Mouse (Mus musculus): ENCODE results near the gene Bcl6.

Gene Bcl6

DNA sequence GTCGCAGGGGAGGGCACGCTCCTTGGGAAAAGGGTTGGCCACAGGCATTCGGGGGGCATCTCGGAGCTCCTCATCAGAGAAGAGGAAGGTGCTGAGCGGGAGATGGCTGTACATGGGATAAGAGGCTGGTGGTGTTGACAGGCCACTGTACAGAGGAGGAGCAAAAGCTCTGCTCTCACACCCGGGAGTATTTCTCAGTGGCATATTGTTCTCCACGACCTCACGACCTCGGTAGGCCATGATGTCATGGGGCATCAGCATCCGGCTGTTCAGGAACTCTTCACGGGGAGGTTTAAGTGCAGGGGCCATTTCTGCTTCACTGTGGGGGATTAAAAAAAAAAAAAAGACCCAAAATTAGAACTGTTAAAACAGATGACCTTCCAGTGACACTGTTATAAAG, 15.8 kb downstream of the Bcl6 start:
- no peak for DNase-seq

DNA sequence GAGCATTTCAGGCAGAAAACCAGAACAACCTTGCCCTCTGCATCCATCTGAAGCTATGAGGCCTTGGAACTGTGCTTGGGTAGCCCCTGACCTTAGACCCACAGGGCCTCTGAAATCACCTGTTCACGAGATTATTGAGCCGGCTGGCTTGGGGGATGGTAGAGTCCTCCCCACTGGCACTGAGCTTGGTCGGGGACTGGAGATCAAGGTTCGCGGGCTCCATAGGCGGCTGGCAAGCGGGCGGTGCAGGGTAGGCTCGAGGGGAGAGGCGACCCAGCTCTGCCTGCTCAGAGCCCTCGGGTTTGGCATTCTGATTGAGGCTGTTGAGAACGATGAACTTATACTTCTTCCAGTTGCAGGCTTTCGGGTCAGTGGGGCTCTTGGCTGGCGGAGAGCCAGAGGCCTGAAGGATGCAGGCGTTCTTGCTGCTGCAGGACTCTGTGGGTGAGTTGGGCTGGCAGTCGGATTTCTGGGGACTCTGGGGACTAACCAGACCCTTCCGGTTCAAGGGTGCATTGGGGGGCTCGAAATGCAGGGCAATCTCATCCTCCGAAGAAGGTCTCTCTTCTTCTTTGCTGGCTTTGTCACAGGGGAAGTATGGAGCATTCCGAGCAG, 16.4 kb downstream of the Bcl6 start:
- DNase-seq = no peak

DNA sequence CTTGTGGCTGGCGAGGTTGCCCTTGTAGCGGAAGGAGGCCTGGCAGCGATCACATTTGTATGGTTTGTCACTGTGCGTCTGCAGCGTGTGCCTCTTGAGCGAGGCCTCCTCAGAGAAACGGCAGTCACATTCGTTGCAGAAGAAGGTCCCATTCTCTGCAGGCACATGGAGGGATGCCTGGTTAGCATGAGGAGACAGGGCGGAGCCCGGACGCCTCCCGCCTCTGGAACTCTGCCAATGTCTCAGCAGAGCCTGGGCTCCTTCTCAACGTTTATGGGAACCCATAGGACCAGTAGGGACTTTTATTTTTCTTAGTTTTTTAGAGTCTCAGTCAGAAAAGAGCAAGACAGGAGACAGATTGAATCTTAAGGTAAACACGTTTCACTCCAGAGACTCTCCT, 18.7 kb downstream of the Bcl6 start:
- DNase-seq = no peak

DNA sequence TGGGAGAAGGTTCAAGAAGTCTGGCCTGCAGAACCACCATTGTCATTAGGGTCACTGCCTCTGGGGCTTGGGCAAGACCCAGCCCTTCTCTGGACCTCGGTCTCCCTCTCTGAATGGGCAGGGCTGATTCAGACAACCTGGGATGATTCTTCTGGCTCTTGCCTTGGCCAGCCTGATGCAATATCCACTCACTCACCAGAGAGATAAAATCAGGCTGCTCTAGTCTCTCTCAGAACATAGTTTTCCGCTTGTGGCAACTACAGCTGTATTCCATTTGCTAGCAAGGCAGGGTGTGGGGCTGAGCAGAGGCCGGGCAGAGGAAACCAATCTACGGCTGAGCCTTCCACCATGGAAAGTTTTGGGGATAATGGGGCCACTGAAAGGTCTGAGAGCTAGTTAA, 19.8 kb downstream of the Bcl6 start:
- no peak for DNase-seq

DNA sequence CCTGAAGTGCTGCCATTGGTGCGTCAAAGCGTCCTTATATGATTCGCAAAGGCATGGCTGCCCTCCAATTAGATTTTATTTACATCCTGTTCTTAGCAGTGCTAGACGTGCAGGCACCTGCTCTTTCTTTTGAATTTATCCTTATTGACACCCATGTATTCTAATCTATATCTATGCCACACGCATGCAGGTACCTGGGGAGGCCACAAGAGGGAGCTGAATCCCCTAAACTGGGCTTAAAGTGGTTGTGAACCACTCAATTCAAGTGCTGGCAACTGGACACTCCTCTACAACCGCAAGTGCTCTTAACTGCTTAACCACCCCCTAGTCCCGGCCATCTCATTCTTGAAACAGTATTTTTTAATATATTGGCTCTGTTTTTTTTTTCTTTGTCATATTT, 21.4 kb downstream of the Bcl6 start:
- no peak for DNase-seq

DNA sequence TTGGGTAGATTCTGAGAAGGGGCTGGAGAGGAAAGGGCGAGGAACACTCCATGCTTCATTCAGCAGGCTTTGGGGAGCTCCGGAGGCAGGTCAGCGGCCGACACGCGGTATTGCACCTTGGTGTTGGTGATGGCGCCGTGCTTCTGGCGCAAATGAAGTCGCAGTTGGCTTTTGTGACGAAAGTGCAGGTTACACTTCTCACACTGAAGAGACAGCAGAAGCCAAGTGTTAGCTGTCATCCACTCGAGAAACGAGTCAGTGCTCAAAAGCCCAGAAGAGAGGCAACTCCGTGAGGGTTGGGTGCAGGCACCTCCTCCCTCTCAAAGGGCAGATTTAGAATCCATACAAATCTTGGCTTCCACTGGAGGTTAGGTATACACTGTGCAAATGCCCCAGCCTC, 22.6 kb downstream of the Bcl6 start:
- no peak for DNase-seq

DNA sequence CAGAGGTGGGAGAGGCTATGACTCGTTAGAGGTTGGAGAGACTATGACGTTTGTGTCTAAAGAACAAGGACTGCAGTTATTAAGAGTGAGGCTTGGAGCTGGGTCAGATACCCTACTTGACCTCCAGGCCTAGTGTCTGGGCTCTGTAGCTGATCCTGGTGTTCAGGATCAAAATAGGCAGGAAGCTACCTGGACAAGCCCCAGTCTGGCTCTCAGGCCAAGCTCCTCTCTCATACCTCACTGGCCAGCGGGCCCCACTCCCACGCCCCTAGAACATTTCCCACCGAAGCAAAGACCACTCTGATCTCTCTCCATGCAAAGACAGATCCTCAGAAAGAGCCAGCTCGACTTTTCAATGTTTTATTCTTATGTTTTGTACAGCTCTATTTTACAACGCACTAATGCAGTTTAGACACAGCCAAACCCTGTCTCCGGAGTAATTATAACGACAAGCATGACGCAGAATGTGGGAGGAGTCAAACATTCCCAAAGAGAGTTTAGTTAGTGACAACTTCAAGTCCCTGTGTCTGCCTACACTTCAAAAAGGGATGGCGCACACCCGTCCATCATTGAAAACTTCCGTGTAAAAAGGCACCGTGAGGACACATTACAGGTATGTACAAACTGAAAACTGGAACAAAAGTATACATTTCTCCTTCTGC, 23.8 kb downstream of the Bcl6 start:
- DNase-seq = no peak

DNA sequence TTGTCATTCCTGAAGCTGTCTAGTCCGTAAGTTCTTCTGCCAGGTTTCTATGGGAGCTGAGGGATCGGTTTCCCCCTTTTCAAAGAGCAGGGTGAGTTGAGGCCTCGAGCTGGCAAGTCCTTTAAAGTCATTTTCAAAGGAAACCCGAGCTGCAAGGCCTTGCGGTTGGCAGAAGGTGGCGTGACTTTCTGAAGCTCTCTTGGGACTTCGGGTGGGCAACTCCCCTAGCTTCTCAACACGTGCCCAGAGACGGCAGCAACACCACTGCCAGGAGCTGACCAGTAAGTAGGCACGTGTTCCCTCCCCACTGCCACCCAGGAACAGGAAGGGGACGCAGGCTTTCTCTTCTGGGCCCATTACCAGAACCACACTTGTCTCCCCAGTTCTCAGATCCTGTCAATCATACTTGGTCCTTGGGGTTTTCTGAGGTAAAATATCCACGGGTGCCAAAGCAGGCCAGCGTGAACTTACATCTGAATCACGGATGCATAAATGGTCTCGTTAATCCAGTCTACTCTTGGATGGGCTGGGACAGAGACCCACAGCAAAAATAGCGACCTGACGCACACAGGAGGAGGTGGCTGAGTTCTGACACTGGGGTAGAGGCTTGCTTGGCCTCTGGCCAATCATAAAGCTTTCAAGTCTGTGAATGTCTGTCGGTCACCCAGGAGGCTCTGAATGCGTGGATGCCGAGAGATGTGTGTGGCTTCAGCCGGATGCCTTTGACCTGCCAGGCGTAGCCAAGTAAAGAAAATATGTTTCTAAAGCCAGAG, 24.6 kb downstream of the Bcl6 start:
- no peak for DNase-seq

DNA sequence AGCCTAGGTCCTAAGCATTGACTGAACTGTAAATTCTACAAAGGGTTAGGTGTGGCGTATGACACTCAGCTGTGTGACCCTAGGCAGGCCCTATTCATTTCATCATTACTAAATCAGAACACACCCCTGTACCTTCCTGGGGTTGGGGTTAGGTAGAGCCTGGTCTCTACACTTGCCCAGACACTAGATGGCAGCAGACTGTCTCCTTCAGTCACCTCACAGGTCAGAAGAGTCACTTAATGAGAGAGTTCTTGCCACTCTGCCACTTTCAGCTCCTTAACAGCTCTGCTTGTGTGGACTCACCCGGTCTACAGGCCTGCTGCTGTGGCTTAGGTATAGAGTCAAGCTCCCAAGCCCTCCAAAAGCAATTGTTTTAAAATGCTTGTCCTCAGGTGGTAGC, 26.3 kb downstream of the Bcl6 start:
- DNase-seq = no peak

DNA sequence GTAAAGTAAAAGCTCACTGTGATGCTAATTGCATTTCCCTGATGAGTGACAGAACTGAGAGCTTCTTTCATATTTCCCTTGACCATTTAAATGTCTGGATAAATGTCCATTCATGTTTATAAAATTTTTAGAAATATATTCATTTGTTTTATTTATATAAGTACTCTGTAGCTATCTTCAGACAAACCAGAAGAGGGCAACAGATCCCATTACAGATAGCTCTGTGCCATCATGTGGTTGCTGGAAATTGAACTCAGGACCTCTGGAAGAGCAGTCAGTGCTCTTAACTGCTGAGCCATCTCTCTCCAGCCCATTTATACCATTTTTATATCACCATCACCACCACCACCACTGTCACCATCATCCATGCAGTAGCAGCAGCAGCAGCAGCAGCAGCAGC, 29.7 kb downstream of the Bcl6 start:
- no peak for DNase-seq

DNA sequence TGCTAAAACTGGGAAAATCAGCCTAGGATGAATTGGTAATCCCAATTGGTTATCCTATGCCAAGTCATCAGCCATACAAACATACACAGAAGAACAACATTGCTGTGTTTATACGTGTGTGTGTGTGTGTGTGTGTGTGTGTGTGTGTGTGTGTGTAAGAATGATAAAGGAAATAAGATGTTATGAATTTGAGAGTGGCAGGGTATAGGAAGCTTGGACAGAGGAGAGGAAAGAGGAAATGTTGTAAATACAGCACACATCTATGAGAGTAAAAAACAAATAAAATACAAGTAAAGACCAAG, 34.7 kb downstream of the Bcl6 start:
- no peak for DNase-seq

DNA sequence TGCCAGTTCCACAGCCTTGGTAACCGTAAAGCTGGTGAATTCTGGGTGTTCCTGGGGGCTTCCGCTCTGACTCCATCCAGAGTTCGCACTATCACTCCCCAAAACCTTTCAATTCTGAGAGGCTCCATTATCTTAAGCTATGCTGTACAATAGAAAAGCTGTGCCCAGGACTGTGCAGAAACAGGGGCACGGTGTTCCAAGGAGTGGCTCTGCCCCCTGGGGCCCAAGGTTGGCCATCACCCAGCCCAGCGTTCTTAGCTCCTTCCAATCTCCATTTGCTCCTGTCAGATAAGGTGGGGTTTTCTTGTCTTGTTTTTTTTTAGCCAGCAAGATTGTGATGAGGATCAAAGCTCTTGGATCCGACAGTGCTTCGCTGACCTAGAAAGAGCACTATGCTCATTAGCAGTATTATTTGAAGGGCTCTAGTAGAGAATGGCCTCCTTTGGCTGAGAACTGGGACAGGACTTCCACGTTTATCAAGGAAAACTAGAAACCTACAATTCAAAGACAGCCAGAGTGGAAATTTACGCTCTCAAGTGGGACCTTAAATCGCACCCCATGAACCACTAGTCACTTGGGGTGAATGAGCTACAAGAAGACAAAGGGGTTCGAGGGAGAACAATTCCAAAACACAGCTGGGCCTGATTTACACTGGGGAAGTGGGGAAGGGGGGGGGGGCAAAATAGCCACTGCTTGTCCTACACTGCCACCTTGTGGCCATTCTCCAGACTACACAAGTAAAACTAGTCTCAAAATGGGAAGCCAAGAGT, 35.3 kb downstream of the Bcl6 start:
- DNase-seq = peak; percentile 77

DNA sequence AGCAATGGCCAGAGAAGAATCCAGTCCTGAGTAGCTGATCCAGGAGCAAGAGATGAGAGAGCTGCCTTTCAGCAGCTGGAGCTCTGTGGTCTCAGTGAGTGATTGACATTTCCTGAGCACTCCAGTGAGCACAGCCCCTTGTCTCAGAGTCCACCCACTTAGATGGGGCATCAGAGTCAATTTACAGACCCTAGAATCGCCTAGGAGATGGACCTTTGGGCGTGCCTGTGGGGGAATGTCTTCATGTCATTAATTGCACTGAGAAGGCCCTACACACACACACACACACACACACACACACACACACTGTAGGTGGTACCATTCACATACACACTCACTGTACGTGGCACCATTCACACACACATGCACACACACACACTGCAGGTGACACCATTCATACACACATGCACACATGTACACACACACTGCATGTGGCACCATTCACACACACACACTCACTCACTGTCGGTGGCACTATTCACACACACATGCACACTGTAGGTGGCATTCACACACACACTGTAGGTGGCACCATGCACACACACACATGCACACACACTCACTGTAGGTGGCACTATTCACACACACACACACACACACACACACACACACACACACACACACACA, 36.4 kb downstream of the Bcl6 start:
- DNase-seq = no peak

DNA sequence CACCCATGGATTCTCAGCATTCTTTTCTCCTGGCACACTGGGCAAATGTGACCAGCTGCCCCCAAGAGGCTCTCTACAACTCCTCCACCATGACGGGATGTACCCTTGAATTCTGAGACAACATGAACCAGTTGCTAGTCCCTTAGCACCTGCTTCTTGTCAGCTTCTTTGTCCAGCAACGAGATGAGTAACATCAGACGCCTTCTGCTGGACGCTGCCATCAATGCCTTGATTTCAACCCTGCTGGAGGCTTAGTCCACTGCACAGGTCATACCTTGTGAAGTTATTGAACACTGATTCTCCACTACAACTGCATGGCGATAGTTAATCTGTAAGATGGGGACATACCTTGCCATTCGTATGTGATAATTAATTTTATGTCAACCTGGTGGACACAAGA, 41.0 kb downstream of the Bcl6 start:
- DNase-seq = no peak

DNA sequence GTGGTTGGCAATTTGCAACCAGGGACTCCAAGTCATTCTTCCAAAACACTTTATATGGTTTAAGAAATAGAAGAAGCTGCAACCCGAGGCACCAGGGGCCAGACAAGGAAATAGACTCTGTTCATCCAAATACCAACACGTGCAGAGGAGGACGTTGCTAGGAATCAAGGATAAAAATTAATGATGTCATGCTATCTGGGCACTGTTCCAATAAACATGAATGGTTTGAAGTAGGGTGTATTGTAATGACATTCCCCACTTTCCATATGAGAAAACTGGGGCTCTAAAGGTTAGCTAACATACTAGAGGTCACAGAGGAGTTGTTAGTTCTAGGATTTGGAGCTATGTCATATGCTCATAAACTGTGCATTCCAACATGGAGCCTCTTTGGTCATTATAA, 43.9 kb downstream of the Bcl6 start:
- no peak for DNase-seq

DNA sequence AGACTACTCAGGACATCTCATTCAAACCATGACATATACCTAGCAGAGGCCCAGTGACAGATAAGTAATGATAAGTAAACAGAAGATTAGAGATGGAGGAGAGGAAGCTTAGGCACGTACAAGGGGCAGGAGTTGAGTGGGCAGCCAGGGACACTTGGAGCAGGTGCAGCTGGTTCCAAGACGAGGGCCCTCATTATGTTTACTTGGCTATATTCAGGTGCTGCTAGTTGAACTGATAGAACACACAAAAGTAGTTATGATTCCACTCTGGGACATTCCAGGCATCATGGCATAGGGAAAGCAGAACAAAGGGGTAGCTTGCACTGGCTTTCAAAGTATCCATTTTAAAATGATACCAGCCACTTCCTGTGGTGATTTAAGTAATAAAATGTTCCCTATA, 54.3 kb downstream of the Bcl6 start:
- no peak for DNase-seq

DNA sequence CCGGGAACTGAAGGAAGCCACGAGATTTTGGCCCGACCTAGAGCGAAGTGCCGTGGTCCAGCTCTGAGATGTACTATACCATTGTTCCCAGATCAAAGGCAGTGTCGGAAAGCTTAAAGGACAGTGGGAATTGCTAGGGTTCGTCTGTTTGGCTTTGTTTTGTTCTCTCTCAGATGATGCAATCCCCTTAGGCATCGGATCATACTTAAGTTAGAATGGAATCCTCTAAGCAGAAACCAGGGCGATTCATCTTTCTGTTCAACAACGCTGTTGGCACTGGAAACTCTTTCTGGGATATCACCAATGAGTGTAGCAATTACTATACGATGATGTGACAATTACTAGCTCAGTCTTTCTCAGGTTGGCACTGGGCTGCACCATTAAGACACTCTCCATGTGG, 56.4 kb downstream of the Bcl6 start, which contains the start of gene Rtp2:
Gene Rtp2, minus strand, starts transcription at position 101 of the 400 bp plus-strand sequence.
- DNase-seq = no peak

DNA sequence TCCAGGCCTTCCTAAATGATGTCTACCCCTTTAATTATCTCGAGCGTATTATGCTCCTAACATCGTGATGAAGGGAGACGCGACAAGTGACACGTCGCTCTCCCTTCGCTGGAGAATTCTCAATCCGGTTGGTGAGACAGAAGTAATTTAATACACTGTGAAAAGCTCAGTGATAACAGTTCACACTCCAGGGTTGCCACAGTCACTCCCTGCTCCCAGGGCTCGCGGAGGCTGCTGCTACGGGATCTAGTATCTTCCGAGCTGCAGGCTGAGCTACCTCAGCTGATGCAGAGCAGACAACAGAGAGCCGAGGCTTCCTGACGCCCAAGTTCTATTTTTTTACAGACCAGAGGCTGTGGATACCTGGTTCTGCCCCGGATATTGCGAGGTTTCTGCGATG, 57.4 kb downstream of the Bcl6 start:
- DNase-seq = no peak

DNA sequence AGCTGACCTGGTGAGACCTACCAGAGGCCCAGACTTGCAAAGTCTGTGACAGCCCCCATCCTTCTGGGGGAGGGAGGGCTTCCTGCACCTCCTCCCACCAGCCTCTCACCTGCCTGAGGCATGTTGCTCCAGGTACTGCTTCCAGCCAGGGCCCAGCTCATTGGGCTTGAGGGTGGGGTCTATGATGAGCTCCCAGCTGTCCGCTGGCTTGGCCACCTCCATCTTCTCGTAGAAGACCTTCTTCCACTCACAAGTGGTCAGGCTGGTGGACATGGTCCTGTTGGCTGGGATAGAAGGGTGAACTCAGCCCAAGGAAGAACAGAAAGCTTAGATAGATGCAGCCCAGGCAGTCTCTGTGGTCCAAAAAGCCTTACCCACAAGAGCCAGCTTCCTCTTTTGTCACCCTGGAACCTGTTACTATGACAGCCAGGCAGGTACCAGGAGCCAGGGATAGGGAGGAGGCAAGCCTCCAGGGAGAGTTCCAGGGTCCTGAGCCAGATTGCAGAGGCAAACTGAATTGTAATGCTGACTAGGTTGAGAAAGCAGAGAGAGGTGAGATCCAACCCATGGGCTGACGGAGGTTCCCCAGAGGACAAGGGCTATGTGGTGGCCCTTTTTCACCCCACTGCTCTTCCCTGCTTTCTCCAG, 58.1 kb downstream of the Bcl6 start:
- DNase-seq = no peak

DNA sequence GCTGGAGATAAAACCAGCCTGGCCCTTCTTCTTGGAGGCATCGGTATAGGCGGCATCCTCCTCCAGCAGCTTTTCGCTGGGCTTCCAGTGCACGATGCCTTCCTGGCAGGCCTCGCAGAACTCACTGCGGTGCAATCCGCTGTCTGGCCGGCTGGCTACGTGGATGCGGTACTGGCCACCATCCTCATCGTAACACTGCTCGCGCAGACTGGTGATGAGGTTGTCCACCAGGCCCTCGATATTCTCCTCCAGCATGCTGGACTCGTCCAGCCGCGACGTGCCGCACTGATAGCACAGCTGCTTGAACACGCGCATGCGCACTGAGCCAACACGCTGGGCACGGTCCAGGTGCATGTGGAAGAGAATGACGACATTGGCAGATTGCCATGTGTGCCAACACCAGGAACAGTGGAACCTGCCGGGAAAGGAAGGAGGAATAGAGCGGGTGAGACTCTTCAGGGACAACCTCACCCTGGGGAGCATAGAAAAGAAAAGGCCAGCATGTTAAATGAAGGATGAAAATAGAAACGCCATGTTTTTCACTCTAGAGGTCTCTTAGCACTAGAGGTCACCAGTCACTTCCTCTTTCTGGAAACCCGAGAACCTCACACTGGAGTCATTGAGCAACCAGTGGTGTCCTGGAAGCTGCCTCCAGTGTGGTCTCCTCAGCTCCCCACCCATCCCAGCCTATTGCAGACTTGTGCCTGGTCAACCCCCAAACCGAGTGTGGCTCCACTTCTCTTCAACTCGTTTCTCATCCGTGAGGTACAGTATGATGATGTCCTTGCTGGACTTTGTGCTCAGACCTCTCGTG, 61.1 kb downstream of the Bcl6 start:
- DNase-seq = no peak

DNA sequence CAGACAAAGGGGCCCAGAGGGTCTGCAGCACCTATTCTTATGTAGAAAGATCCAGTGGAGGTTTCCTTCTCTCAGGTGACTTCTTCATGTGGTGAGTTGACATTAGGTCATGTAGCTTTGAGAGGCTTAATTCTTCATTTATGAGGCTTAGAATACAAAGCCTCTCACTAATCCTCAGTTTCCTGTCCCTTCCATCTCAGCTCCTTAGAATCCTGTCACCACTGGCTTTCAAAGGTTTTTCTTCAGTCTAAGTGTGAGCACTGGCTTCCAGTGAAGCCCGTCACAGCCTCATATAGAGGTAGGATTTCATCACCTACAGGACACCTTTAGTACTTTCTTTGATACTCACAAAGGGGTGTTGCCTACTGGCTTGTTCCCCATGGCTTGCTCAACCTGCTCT, 65.7 kb downstream of the Bcl6 start:
- no peak for DNase-seq

DNA sequence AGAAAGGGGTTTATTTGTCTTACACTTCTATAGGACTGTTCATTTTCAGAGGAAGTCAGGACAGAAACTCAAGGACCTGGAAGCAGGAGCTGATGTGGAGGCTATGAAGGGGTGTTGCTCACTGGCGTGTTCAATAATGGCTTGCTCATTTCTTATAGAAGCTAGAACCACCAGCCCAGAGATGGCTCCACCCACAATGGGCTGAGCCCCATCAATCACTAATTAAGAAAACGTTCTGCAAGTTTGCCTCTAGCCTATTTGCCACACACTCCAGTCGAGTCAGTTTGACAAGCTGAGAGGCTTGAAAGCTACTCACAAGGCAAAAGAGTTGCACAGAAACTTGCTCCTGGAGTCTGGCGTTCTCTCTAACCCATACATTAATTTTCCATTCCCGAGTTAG, 67.0 kb downstream of the Bcl6 start:
- no peak for DNase-seq

All from right cerebral cortex, postnatal 14 days (tissue).